15 mouse cellular contexts compared by ENCODE assay signal in genomic region chr3:28549391-28549790, GRCm38 (mm10).
DNase-seq lines count a peak whose midpoint lies in the region; ATAC-seq and TF ChIP-seq lines count a peak whose summit lies in the region.
"Had no signal": no experiment of that assay in that cellular context is flagged by ENCODE, and none has a peak within 500 bp of the region (broad histone marks: within the 10 kb centered on the region; RNA-seq: fewer than 3 reads in every experiment).

No protein-coding gene starts in this region.

- DNase-seq in adrenal gland, adult (ENCODE audit: inconsistent age in 2 of 2, low spot score in 1 of 2), result peak; percentile 26 to 80
- DNase-seq in adrenal gland, postnatal 4 days (ENCODE audit: low spot score in 2 of 2), result no peak
- no peak for DNase-seq in layer of hippocampus, adult 2 months (ENCODE audit: low spot score in 2 of 2)
- no peak for DNase-seq in layer of hippocampus, adult 9-11 months
- DNase-seq in Muller cell, postnatal 12 days (ENCODE audit: inconsistent ontology term), result peak; percentile 64
- no peak for DNase-seq in hindbrain, postnatal 0 days (ENCODE audit: low spot score)
- DNase-seq in adipocyte (ENCODE audit: low spot score), result no peak
- DNase-seq: cerebellum, postnatal 36 days; gastrocnemius, adult 2 months; kidney, adult 11 months; kidney, postnatal 4 days had no signal

- no peaks in the 10 kb centered on the region for H3K27me3 ChIP-seq in hindbrain, postnatal 0 days (ENCODE audit: insufficient read depth, low read length)
- H3K27me3 ChIP-seq: liver, embryonic 15.5 days; neural tube, embryonic 12.5 days had no signal

- no peak overlapping the region for H3K4me2 ChIP-seq in hindbrain, postnatal 0 days (ENCODE audit: low read depth, low read length)
- H3K4me2 ChIP-seq: heart, embryonic 13.5 days; liver, embryonic 15.5 days; neural tube, embryonic 12.5 days had no signal

- no peak for TF ChIP-seq CTCF in layer of hippocampus, adult 2 months (conservative IDR thresholded peaks at IDR 0.05)
- TF ChIP-seq CTCF in hindbrain, postnatal 0 days (IDR thresholded peaks at IDR 0.05; ENCODE audit: low read depth), result no peak

- peaks cover 11% of the 10 kb centered on the region; the same call in 1 of the 2 replicates for H3K4me1 ChIP-seq in hindbrain, postnatal 0 days (ENCODE audit: insufficient read depth, low read length)
- H3K4me1 ChIP-seq: liver, embryonic 15.5 days had no signal

- no peak overlapping the region for H3K4me3 ChIP-seq in layer of hippocampus, adult 2 months
- no peak overlapping the region for H3K4me3 ChIP-seq in hindbrain, postnatal 0 days (ENCODE audit: low read length)
- H3K4me3 ChIP-seq: gastrocnemius, adult 2 months; heart, embryonic 13.5 days; liver, embryonic 15.5 days; neural tube, embryonic 12.5 days had no signal

- H3K36me3 ChIP-seq in hindbrain, postnatal 0 days (ENCODE audit: insufficient read depth, low read length), result no peaks in the 10 kb centered on the region; the same call in 1 of the 2 replicates
- H3K36me3 ChIP-seq: heart, embryonic 13.5 days; liver, embryonic 15.5 days; neural tube, embryonic 12.5 days had no signal

- whole genome bisulfite sequencing in hindbrain, postnatal 0 days, result 31% methylated on average over 6 of the region's 6 CpGs

- no peak for ATAC-seq in hindbrain, postnatal 0 days
- ATAC-seq in granulocyte monocyte progenitor cell, adult 5-6 weeks (replicated peaks; ENCODE audit: poor library complexity, severe bottlenecking), result no peak

- H3K27ac ChIP-seq in layer of hippocampus, adult 2 months, result peak overlapping the region; percentile 3; the same call in 1 of the 2 replicates
- H3K27ac ChIP-seq in hindbrain, postnatal 0 days, result peak overlapping the region; percentile 21; the same call in 1 of the 2 replicates
- H3K27ac ChIP-seq: gastrocnemius, adult 2 months; heart, embryonic 13.5 days; liver, embryonic 15.5 days; neural tube, embryonic 12.5 days had no signal

- no peak overlapping the region for H3K9ac ChIP-seq in hindbrain, postnatal 0 days (replicated peaks; ENCODE audit: low read length)
- H3K9ac ChIP-seq: heart, embryonic 13.5 days; liver, embryonic 15.5 days; neural tube, embryonic 12.5 days had no signal

- no peaks in the 10 kb centered on the region for H3K9me3 ChIP-seq in hindbrain, postnatal 0 days (ENCODE audit: low read length)
- H3K9me3 ChIP-seq: heart, embryonic 13.5 days; liver, embryonic 15.5 days; neural tube, embryonic 12.5 days had no signal

Comparison
In these comparisons a context has a peak if more than half of its experiments do, and no peak if none do; other contexts are left out.
1. DNase-seq: peak in adrenal gland, adult (2 of 2) and Muller cell, postnatal 12 days (single experiment); none in adrenal gland, postnatal 4 days (0 of 2), layer of hippocampus, adult 2 months (0 of 2), layer of hippocampus, adult 9-11 months (single experiment), hindbrain, postnatal 0 days (single experiment) and adipocyte (single experiment).